Mouse (Mus musculus) olfactory bulb, adult 2 months (tissue): ENCODE results near the gene Pdcd1.

Experiments used
- CTCF ChIP-seq: fragments of 200-500 bp; IDR thresholded peaks from 2 replicates; pipeline ENCODE4 v1.5.1; 2012; ENCODE audit warnings: low read depth, mild to moderate bottlenecking, low read length, moderate library complexity; ENCODE audit not compliant: insufficient read depth
- POLR2A ChIP-seq: fragments of 200-500 bp; IDR thresholded peaks from 2 replicates; pipeline ENCODE4 v1.6.1; 2012; ENCODE audit warnings: mild to moderate bottlenecking, low read depth, low read length, moderate library complexity; ENCODE audit not compliant: insufficient read depth

DNA sequence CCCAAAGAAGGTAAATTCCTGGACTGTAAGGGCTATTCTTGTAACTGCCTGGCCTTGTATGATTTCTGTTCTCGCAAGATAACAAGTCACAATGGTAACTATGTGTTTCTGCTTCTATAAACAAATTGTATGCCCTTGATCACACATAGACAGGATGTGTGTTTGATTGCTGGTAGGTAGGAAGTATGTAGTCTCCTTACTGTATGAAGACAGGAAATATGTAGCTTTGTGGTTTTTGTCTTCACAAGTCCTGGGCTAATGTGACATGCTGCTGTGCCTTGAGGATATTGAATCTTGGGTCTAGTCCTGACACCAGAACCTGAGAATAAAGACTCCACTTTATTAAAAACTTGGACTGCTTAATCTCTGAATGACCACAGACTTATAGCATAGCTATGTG lies 39.4 kb upstream of the Pdcd1 start:
- TF ChIP-seq POLR2A (no peak), CTCF (no peak)
